Comparison of ENCODE assay signal across 12 mouse cellular contexts in genomic region chr14:99366996-99367555, GRCm38 (mm10).
DNase-seq lines count a peak whose midpoint lies in the region; ATAC-seq lines count a peak whose summit lies in the region.
"Had no signal": no experiment of that assay in that cellular context is flagged by ENCODE, and none has a peak within 500 bp of the region (broad histone marks: within the 10 kb centered on the region; RNA-seq: fewer than 3 reads in every experiment).

No protein-coding gene starts in this region.

- no peaks in the 10 kb centered on the region for H3K36me3 ChIP-seq in hindbrain, embryonic 11.5 days (ENCODE audit: control insufficient read depth, insufficient read depth, low read length)
- H3K36me3 ChIP-seq in hindbrain, embryonic 12.5 days = no peaks in the 10 kb centered on the region
- H3K36me3 ChIP-seq in embryonic facial prominence, embryonic 10.5 days (replicated peaks) = no peaks in the 10 kb centered on the region
- H3K36me3 ChIP-seq in forebrain, embryonic 16.5 days (ENCODE audit: control insufficient read depth, insufficient read depth) = no peaks in the 10 kb centered on the region
- H3K36me3 ChIP-seq in midbrain, embryonic 16.5 days (ENCODE audit: control insufficient read depth, insufficient read depth, low read length) = no peaks in the 10 kb centered on the region

- peak; percentile 12 for DNase-seq in hindbrain, embryonic 11.5 days (ENCODE audit: low spot score)
- no peak for DNase-seq in embryonic facial prominence, embryonic 10.5 days (ENCODE audit: low spot score)
- no peak for DNase-seq in ovary, postnatal 14 days (ENCODE audit: low spot score)
- no peak for DNase-seq in neural tube, embryonic 10.5 days (ENCODE audit: extremely low spot score, low spot score)
- DNase-seq: cerebellum, postnatal 36 days; gastrocnemius, postnatal 10 days; liver had no signal

- no peaks in the 10 kb centered on the region for H3K9me3 ChIP-seq in hindbrain, embryonic 11.5 days (ENCODE audit: control insufficient read depth, low read length)
- no peaks in the 10 kb centered on the region for H3K9me3 ChIP-seq in hindbrain, embryonic 12.5 days (replicated peaks)
- no peaks in the 10 kb centered on the region for H3K9me3 ChIP-seq in embryonic facial prominence, embryonic 10.5 days
- no peaks in the 10 kb centered on the region for H3K9me3 ChIP-seq in forebrain, embryonic 16.5 days (ENCODE audit: control insufficient read depth, low read length)
- no peaks in the 10 kb centered on the region for H3K9me3 ChIP-seq in midbrain, embryonic 16.5 days (replicated peaks; ENCODE audit: control insufficient read depth, low read length, poor library complexity, severe bottlenecking)

- H3K4me1 ChIP-seq in hindbrain, embryonic 11.5 days (replicated peaks; ENCODE audit: control insufficient read depth, insufficient read depth, low read length) = no peaks in the 10 kb centered on the region
- H3K4me1 ChIP-seq in hindbrain, embryonic 12.5 days = peaks cover 7% of the 10 kb centered on the region; the same call in 1 of the 2 replicates
- peaks cover 17% of the 10 kb centered on the region for H3K4me1 ChIP-seq in embryonic facial prominence, embryonic 10.5 days
- H3K4me1 ChIP-seq in forebrain, embryonic 16.5 days (replicated peaks; ENCODE audit: control insufficient read depth, insufficient read depth, low read length) = peaks cover 10% of the 10 kb centered on the region
- peaks cover 12% of the 10 kb centered on the region; the same call in 1 of the 2 replicates for H3K4me1 ChIP-seq in midbrain, embryonic 16.5 days (ENCODE audit: control insufficient read depth, insufficient read depth, low read length)

- WGBS in hindbrain, embryonic 11.5 days = 68% methylated on average over 11 of the region's 11 CpGs
- 62% methylated on average over 11 of the region's 11 CpGs for WGBS in hindbrain, embryonic 12.5 days
- WGBS in embryonic facial prominence, embryonic 10.5 days = 74% methylated on average over 11 of the region's 11 CpGs
- 25% methylated on average over 11 of the region's 11 CpGs for WGBS in forebrain, embryonic 16.5 days
- WGBS in midbrain, embryonic 16.5 days = 22% methylated on average over 11 of the region's 11 CpGs

- H3K4me3 ChIP-seq in hindbrain, embryonic 11.5 days (ENCODE audit: low read depth, low read length) = no peak overlapping the region
- no peak overlapping the region for H3K4me3 ChIP-seq in hindbrain, embryonic 12.5 days
- no peak overlapping the region for H3K4me3 ChIP-seq in embryonic facial prominence, embryonic 10.5 days
- H3K4me3 ChIP-seq in forebrain, embryonic 16.5 days (replicated peaks; ENCODE audit: low read length) = no peak overlapping the region
- H3K4me3 ChIP-seq in midbrain, embryonic 16.5 days (ENCODE audit: low read depth, low read length) = no peak overlapping the region
- H3K4me3 ChIP-seq: myocyte had no signal

- no peak overlapping the region for H3K4me2 ChIP-seq in hindbrain, embryonic 11.5 days (replicated peaks; ENCODE audit: low read depth, low read length)
- H3K4me2 ChIP-seq in hindbrain, embryonic 12.5 days (replicated peaks) = no peak overlapping the region
- H3K4me2 ChIP-seq in forebrain, embryonic 16.5 days (ENCODE audit: low read length) = peak overlapping the region; percentile 53
- H3K4me2 ChIP-seq in midbrain, embryonic 16.5 days (ENCODE audit: low read length) = peak overlapping the region; percentile 52; the same call in 1 of the 2 replicates

- 0 out of 2 replicates have a peak, but pooled peaks have one; percentile 35 for ATAC-seq in hindbrain, embryonic 11.5 days (ENCODE audit: low FRiP score)
- ATAC-seq in hindbrain, embryonic 12.5 days (ENCODE audit: low FRiP score) = no peak
- peak; percentile 59; the same call in 1 of the 2 replicates for ATAC-seq in forebrain, embryonic 16.5 days
- peak; percentile 59 for ATAC-seq in midbrain, embryonic 16.5 days
- ATAC-seq: hindbrain, embryonic 16.5 days had no signal

- H3K27ac ChIP-seq in hindbrain, embryonic 11.5 days (ENCODE audit: low read depth, low read length) = no peak overlapping the region
- H3K27ac ChIP-seq in hindbrain, embryonic 12.5 days = no peak overlapping the region
- 0 out of 2 replicates have a peak overlapping the region, but pooled peaks have one; percentile 4 for H3K27ac ChIP-seq in embryonic facial prominence, embryonic 10.5 days (replicated peaks)
- no peak overlapping the region for H3K27ac ChIP-seq in forebrain, embryonic 16.5 days (ENCODE audit: low read length)
- no peak overlapping the region for H3K27ac ChIP-seq in midbrain, embryonic 16.5 days (ENCODE audit: low read length)

- H3K27me3 ChIP-seq in hindbrain, embryonic 11.5 days (ENCODE audit: control insufficient read depth, insufficient read depth, low read length) = no peaks in the 10 kb centered on the region
- H3K27me3 ChIP-seq in hindbrain, embryonic 12.5 days = no peaks in the 10 kb centered on the region
- H3K27me3 ChIP-seq in embryonic facial prominence, embryonic 10.5 days (replicated peaks; ENCODE audit: low read depth, poor library complexity, severe bottlenecking) = no peaks in the 10 kb centered on the region
- no peaks in the 10 kb centered on the region; the same call in 1 of the 2 replicates for H3K27me3 ChIP-seq in forebrain, embryonic 16.5 days (replicated peaks; ENCODE audit: control insufficient read depth, insufficient read depth, low read length)
- H3K27me3 ChIP-seq in midbrain, embryonic 16.5 days (ENCODE audit: control insufficient read depth, insufficient read depth, low read depth, low read length) = no peaks in the 10 kb centered on the region

- H3K9ac ChIP-seq in hindbrain, embryonic 11.5 days (ENCODE audit: low read depth, low read length) = no peak overlapping the region
- H3K9ac ChIP-seq in hindbrain, embryonic 12.5 days = no peak overlapping the region
- no peak overlapping the region for H3K9ac ChIP-seq in forebrain, embryonic 16.5 days (replicated peaks; ENCODE audit: low read depth, low read length)
- no peak overlapping the region for H3K9ac ChIP-seq in midbrain, embryonic 16.5 days (ENCODE audit: low read depth, low read length)

Comparison
In these comparisons a context has a peak if more than half of its experiments do, and no peak if none do; other contexts are left out.
1. H3K4me2 ChIP-seq: peak in forebrain, embryonic 16.5 days (single experiment) and midbrain, embryonic 16.5 days (single experiment); none in hindbrain, embryonic 11.5 days (single experiment) and hindbrain, embryonic 12.5 days (single experiment).